Comparison of ENCODE assay signal across 29 mouse cellular contexts in the genomic region with DNA sequence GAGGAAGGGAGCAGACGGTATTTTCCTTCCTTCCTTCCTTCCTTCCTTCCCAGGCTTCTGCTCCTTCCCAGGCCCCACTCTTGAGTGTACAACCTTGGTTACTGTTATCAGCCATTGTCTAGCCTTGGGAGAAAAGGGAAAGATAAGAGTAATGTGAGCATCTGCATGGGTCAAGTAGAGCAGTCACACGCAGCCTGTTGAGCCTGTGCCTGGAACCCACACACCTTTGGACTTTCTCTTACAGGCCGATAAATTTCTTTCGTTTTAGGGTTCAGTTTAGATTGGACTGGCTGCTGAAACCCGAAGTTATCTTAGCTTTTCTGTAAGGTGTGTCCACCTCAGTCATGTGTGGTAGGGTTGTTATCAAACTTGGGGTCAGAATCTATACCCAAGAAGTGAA. TPM values are rescaled to one million over a fixed set of nuclear protein-coding genes. Genes with fewer than 3 reads are reported as not detected.
DNase-seq lines count a peak whose midpoint lies in the region; ATAC-seq lines count a peak whose summit lies in the region.
"Had no signal": no experiment of that assay in that cellular context is flagged by ENCODE, and none has a peak within 500 bp of the region (broad histone marks: within the 10 kb centered on the region; RNA-seq: fewer than 3 reads in every experiment).

No protein-coding gene starts in this region.

- H3K9ac ChIP-seq in liver, embryonic 11.5 days (ENCODE audit: low read depth, low read length), result no peak overlapping the region
- no peak overlapping the region for H3K9ac ChIP-seq in intestine, embryonic 16.5 days (ENCODE audit: low read depth, low read length)
- H3K9ac ChIP-seq: embryonic facial prominence, embryonic 13.5 days; forebrain, embryonic 13.5 days; heart, embryonic 12.5 days; heart, embryonic 15.5 days; hindbrain, embryonic 14.5 days had no signal

- no peak overlapping the region for H3K27ac ChIP-seq in liver, embryonic 11.5 days (ENCODE audit: low read depth, low read length)
- peak overlapping the region; percentile 52 for H3K27ac ChIP-seq in intestine, embryonic 16.5 days (ENCODE audit: low read length)
- H3K27ac ChIP-seq: embryonic facial prominence, embryonic 10.5 days; embryonic facial prominence, embryonic 13.5 days; forebrain, embryonic 10.5 days; forebrain, embryonic 13.5 days; heart, embryonic 15.5 days; hindbrain, embryonic 14.5 days had no signal

- H3K4me1 ChIP-seq in liver, embryonic 11.5 days (replicated peaks; ENCODE audit: control insufficient read depth, insufficient read depth, low read length), result no peaks in the 10 kb centered on the region; the same call in 1 of the 2 replicates
- H3K4me1 ChIP-seq in intestine, embryonic 16.5 days (ENCODE audit: control insufficient read depth, insufficient read depth, low read length), result no peaks in the 10 kb centered on the region
- H3K4me1 ChIP-seq: embryonic facial prominence, embryonic 13.5 days; forebrain, embryonic 13.5 days; heart, embryonic 15.5 days had no signal

- 78% methylated on average over 5 of the region's 5 CpGs for WGBS in liver, embryonic 11.5 days
- WGBS in intestine, embryonic 16.5 days, result 76% methylated on average over 5 of the region's 5 CpGs

- peak; percentile 22 for DNase-seq in liver, embryonic 11.5 days (ENCODE audit: low spot score)
- no peak for DNase-seq in liver
- DNase-seq in left cerebral cortex, adult 9 months (ENCODE audit: low spot score in 2 of 2), result no peak
- DNase-seq in embryo, embryonic 10.5 days (ENCODE audit: low spot score), result no peak
- DNase-seq: adrenal gland, adult 8-10 months; adrenal gland, postnatal 36 days; cerebellum, adult 11 months; cerebellum, adult 2 months; cerebellum, adult 9-11 months; cerebellum, postnatal 25 days; embryo, embryonic 11 days; gastrocnemius, postnatal 10 days; gastrocnemius, postnatal 36 days; heart, postnatal 14 days; heart, postnatal 4 days; kidney, adult 11 months had no signal

- no peak overlapping the region for H3K4me3 ChIP-seq in liver, embryonic 11.5 days (ENCODE audit: low read depth, low read length)
- H3K4me3 ChIP-seq in intestine, embryonic 16.5 days (ENCODE audit: low read length), result no peak overlapping the region
- H3K4me3 ChIP-seq: embryonic facial prominence, embryonic 10.5 days; embryonic facial prominence, embryonic 13.5 days; erythroblast, embryonic 14.5 days; forebrain, embryonic 10.5 days; forebrain, embryonic 13.5 days; heart, embryonic 12.5 days; heart, embryonic 15.5 days had no signal

- H3K36me3 ChIP-seq in liver, embryonic 11.5 days (ENCODE audit: control insufficient read depth, insufficient read depth, low read length), result 0 out of 2 replicates have a peak, but pooled peaks cover 2% of the 10 kb centered on the region
- H3K36me3 ChIP-seq in intestine, embryonic 16.5 days (ENCODE audit: control insufficient read depth, insufficient read depth, low read length), result no peaks in the 10 kb centered on the region
- H3K36me3 ChIP-seq: embryonic facial prominence, embryonic 10.5 days; embryonic facial prominence, embryonic 13.5 days; forebrain, embryonic 10.5 days; heart, embryonic 12.5 days; heart, embryonic 15.5 days had no signal

- no peak for ATAC-seq in liver, embryonic 11.5 days (replicated peaks; ENCODE audit: low FRiP score)
- ATAC-seq in erythroid progenitor cell, adult 5-6 weeks (replicated peaks; ENCODE audit: low FRiP score, poor library complexity, severe bottlenecking), result 0 out of 2 replicates have a peak, but pooled peaks have one; percentile 13
- peak; percentile 94 for ATAC-seq in intestine, embryonic 16.5 days
- ATAC-seq: activated CD4-positive, CD25-positive, alpha-beta regulatory T cell, adult 4 months; CD4-positive, CD25-positive, alpha-beta regulatory T cell, adult 4 months; forebrain, embryonic 13.5 days; forebrain, embryonic 16.5 days had no signal

- no peaks in the 10 kb centered on the region for H3K9me3 ChIP-seq in liver, embryonic 11.5 days (ENCODE audit: control insufficient read depth, low read length)
- no peaks in the 10 kb centered on the region for H3K9me3 ChIP-seq in intestine, embryonic 16.5 days (ENCODE audit: control insufficient read depth, low read length)
- H3K9me3 ChIP-seq: embryonic facial prominence, embryonic 10.5 days; embryonic facial prominence, embryonic 13.5 days; forebrain, embryonic 10.5 days; forebrain, embryonic 13.5 days; heart, embryonic 12.5 days; heart, embryonic 15.5 days had no signal

- H3K4me2 ChIP-seq in liver, embryonic 11.5 days, result no peak overlapping the region
- no peak overlapping the region for H3K4me2 ChIP-seq in intestine, embryonic 16.5 days (ENCODE audit: low read depth, low read length)
- H3K4me2 ChIP-seq: embryonic facial prominence, embryonic 13.5 days; forebrain, embryonic 13.5 days; heart, embryonic 12.5 days; heart, embryonic 15.5 days; hindbrain, embryonic 14.5 days had no signal

- H3K27me3 ChIP-seq in liver, embryonic 11.5 days (replicated peaks; ENCODE audit: control insufficient read depth, insufficient read depth, low read length), result peaks cover 3% of the 10 kb centered on the region; the same call in 1 of the 2 replicates
- no peaks in the 10 kb centered on the region for H3K27me3 ChIP-seq in intestine, embryonic 16.5 days (replicated peaks; ENCODE audit: control insufficient read depth, insufficient read depth, low read length)
- H3K27me3 ChIP-seq: forebrain, embryonic 13.5 days; heart, embryonic 15.5 days had no signal

RNA-seq across cellular contexts. Expression of a gene that starts 10.5 kb away (rescaled TPM):
- polyA plus RNA-seq in liver, embryonic 11.5 days (2014; fragmentation: Nextera tagmentation; extraction: Ambion mirVana), result 13.8 and 14.4 TPM in 2 replicates
- 84.0 and 109 TPM in 2 replicates for total RNA-seq in erythroid progenitor cell, adult 5-6 weeks (2015; ENCODE audit: low replicate concordance)
- 100 and 101 TPM in 2 replicates for total RNA-seq in erythroid progenitor cell, adult 5-6 weeks (2017; ENCODE audit: low replicate concordance)
- polyA plus RNA-seq in intestine, embryonic 16.5 days (2015; fragmentation: Nextera tagmentation; extraction: Ambion mirVana), result 0.67 and 0.87 TPM in 2 replicates

RNA-seq across cellular contexts. Expression of a gene that starts 58.2 kb away (rescaled TPM):
- polyA plus RNA-seq in liver, embryonic 11.5 days (2014; fragmentation: Nextera tagmentation; extraction: Ambion mirVana), result 124 and 131 TPM in 2 replicates
- 75.0 and 83.4 TPM in 2 replicates for total RNA-seq in erythroid progenitor cell, adult 5-6 weeks (2015; ENCODE audit: low replicate concordance)
- total RNA-seq in erythroid progenitor cell, adult 5-6 weeks (2017; ENCODE audit: low replicate concordance), result 85.3 and 99.3 TPM in 2 replicates
- polyA plus RNA-seq in intestine, embryonic 16.5 days (2015; fragmentation: Nextera tagmentation; extraction: Ambion mirVana), result 103 and 109 TPM in 2 replicates
